Mouse (Mus musculus) thymus, adult 2 months (tissue): Measurements from ENCODE around the gene Auts2. TPM values are rescaled to one million over a fixed set of nuclear protein-coding genes. Genes with fewer than 3 reads are reported as not detected.

Experiments
- DNase-seq: peaks from one replicate; pipeline ENCODE4 v3.0.0; 2021
- H3K27ac ChIP-seq: fragments of 200-500 bp; 2 replicates; pipeline ENCODE4 v1.5.1; 2012; ENCODE audit warnings: low read length, control low read depth; ENCODE audit not compliant: control insufficient read depth, insufficient read depth
- H3K27me3 ChIP-seq: fragments of 200-500 bp; 2 replicates; pipeline ENCODE4 v1.6.1; 2012; ENCODE audit warnings: mild to moderate bottlenecking, low read length, moderate library complexity, mixed read lengths; ENCODE audit not compliant: control insufficient read depth, insufficient read depth
- H3K36me3 ChIP-seq: fragments of 200-500 bp; 2 replicates; pipeline ENCODE4 v1.6.1; 2012; ENCODE audit warnings: mild to moderate bottlenecking, low read length, moderate library complexity; ENCODE audit not compliant: control insufficient read depth, insufficient read depth
- H3K4me1 ChIP-seq: fragments of 200-500 bp; replicated peaks from 2 replicates; pipeline ENCODE4 v1.6.1; 2012; ENCODE audit warnings: low read length; ENCODE audit not compliant: control insufficient read depth, insufficient read depth
- H3K4me3 ChIP-seq: fragments of 200-500 bp; 2 replicates; pipeline ENCODE4 v1.5.1; 2012; ENCODE audit warnings: mild to moderate bottlenecking, low read length, control low read depth, moderate library complexity; ENCODE audit not compliant: control insufficient read depth, insufficient read depth
- CTCF ChIP-seq: fragments of 200-500 bp; IDR thresholded peaks from 2 replicates; pipeline ENCODE4 v1.5.1; 2012; ENCODE audit warnings: mild to moderate bottlenecking, control low read depth, low read length, moderate library complexity, borderline replicate concordance; ENCODE audit not compliant: control insufficient read depth, poor library complexity, insufficient read depth; ENCODE audit errors: extremely low read depth
- POLR2A ChIP-seq: fragments of 200-500 bp; IDR thresholded peaks from 2 replicates; pipeline ENCODE4 v1.6.1; 2012; ENCODE audit warnings: mild to moderate bottlenecking, low read length, control low read depth, moderate library complexity; ENCODE audit not compliant: control insufficient read depth, poor library complexity, insufficient read depth; ENCODE audit errors: extremely low read depth
- WGBS: fragments of 180-500 bp; shearing (Covaris S2); methylation state at CpG from one replicate; pipeline ENCODE4 v1.1.7; 2018; 5-methylcytosine and 5-hydroxymethylcytosine counted together
- polyA plus RNA-seq: library from polyadenylated mRNA; depleted of rRNA; stranded (reverse); fragments of >200 nt; gene quantifications from 2 replicates; pipeline ENCODE4 v1.2.3, GENCODE M21; 2012

Auts2 gene
- polyA plus RNA-seq, 1 experiment, result 4.9 TPM

GRCm38 (mm10) chr5:131677518-131677917 is 865.6 kb downstream of the Auts2 start:
- H3K4me1 ChIP-seq, result no peaks in the 10 kb centered on the region
- no peaks in the 10 kb centered on the region for H3K36me3 ChIP-seq
- 93% methylated on average over 5 of the region's 5 CpGs for WGBS
- H3K27ac ChIP-seq, result no peak overlapping the region
- no peaks in the 10 kb centered on the region for H3K27me3 ChIP-seq
- no peak overlapping the region for H3K4me3 ChIP-seq
- no peak for TF ChIP-seq POLR2A
- no peak for TF ChIP-seq CTCF
- DNase-seq, result no peak

GRCm38 (mm10) chr5:131673696-131674095 is 869.4 kb downstream of the Auts2 start:
- H3K36me3 ChIP-seq, result no peaks in the 10 kb centered on the region
- no peak overlapping the region for H3K4me3 ChIP-seq
- WGBS, result 89% methylated on average over 4 of the region's 4 CpGs
- no peak overlapping the region for H3K27ac ChIP-seq
- no peaks in the 10 kb centered on the region for H3K4me1 ChIP-seq
- H3K27me3 ChIP-seq, result no peaks in the 10 kb centered on the region
- TF ChIP-seq POLR2A (no peak), CTCF (no peak)
- DNase-seq, result no peak

GRCm38 (mm10) chr5:131665068-131665467 is 878.1 kb downstream of the Auts2 start:
- H3K4me1 ChIP-seq, result no peaks in the 10 kb centered on the region
- no peaks in the 10 kb centered on the region for H3K27me3 ChIP-seq
- no peak for TF ChIP-seq POLR2A
- H3K4me3 ChIP-seq, result no peak overlapping the region
- H3K36me3 ChIP-seq, result no peaks in the 10 kb centered on the region
- 96% methylated on average over 8 of the region's 8 CpGs for WGBS
- H3K27ac ChIP-seq, result no peak overlapping the region
- DNase-seq, result no peak

DNA sequence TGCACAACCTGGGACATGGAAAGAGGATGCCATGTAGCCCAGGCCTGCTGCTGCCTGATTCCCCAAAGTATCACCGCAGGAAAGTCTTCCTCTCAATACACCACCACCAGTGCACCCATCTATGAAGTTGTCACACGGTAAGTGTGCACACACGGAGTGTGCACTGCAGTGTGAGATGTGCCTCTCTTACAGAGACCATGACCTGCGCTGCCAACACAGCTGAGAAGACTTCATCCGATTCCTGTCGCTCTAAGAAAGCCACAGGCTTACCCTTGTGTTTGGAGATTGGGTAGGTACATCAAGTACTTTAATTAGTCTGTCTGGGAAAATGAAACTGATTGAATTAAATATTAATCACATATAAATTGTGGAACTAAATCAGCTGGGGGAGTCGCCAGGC is 878.5 kb downstream of the Auts2 start:
- DNase-seq, result no peak
- H3K4me1 ChIP-seq, result no peaks in the 10 kb centered on the region
- no peaks in the 10 kb centered on the region for H3K27me3 ChIP-seq
- no peak overlapping the region for H3K27ac ChIP-seq
- H3K36me3 ChIP-seq, result no peaks in the 10 kb centered on the region
- no peak for TF ChIP-seq POLR2A
- no peak for TF ChIP-seq CTCF
- 97% methylated on average over 7 of the region's 7 CpGs for WGBS
- H3K4me3 ChIP-seq, result no peak overlapping the region

- H3K27me3 ChIP-seq, result no peaks in the 10 kb centered on the region
- DNase-seq, result no peak
- 92% methylated on average over 2 of the region's 2 CpGs for WGBS
Measured at GRCm38 (mm10) chr5:131662657-131663056, 880.5 kb downstream of the Auts2 start.

GRCm38 (mm10) chr5:131658822-131659515 is 884.2 kb downstream of the Auts2 start:
- H3K4me3 ChIP-seq, result no peak overlapping the region
- H3K36me3 ChIP-seq, result no peaks in the 10 kb centered on the region
- TF ChIP-seq CTCF (no peak), POLR2A (no peak)

More at GRCm38 (mm10) chr5:131662657-131663056, 880.5 kb downstream of the Auts2 start:
- H3K4me1 ChIP-seq, result no peaks in the 10 kb centered on the region
- TF ChIP-seq POLR2A (no peak), CTCF (no peak)
- H3K4me3 ChIP-seq, result no peak overlapping the region
- H3K27ac ChIP-seq, result no peak overlapping the region
- no peaks in the 10 kb centered on the region for H3K36me3 ChIP-seq

DNA sequence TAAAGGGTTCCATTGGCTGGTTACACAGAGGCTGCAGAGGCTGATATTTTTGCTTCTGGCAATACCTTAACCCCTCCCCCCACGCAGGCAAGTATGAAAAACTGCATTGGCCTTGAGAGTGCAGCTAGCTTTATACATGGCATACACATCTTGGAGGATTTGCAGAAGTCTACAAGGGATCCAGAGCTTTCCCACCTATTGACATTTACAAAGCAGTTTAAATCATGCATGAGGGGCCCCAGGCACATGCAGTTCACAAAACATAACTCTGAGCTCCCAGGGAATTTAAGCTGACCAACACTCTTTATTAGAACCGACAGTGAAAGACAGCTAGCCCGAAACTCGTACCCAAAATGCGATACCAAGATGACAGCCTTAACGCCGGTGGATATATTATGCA is 888.9 kb downstream of the Auts2 start:
- Histone ChIP-seq H3K27me3 (no peaks in the 10 kb centered on the region), H3K4me3 (no peak overlapping the region), H3K36me3 (no peaks in the 10 kb centered on the region), H3K27ac (no peak overlapping the region), H3K4me1 (no peaks in the 10 kb centered on the region)
- no peak for DNase-seq
- 93% methylated on average over 7 of the region's 7 CpGs for WGBS
- TF ChIP-seq POLR2A (no peak), CTCF (no peak)

More at GRCm38 (mm10) chr5:131658822-131659515, 884.2 kb downstream of the Auts2 start:
- no peak overlapping the region for H3K27ac ChIP-seq
- no peaks in the 10 kb centered on the region for H3K27me3 ChIP-seq
- no peak for DNase-seq
- no peaks in the 10 kb centered on the region for H3K4me1 ChIP-seq
- WGBS, result 97% methylated on average over 19 of the region's 19 CpGs
